Mouse (Mus musculus): Measurements from ENCODE around the gene C8g. TPM values are rescaled to one million over a fixed set of nuclear protein-coding genes. Genes with fewer than 3 reads are reported as not detected.
A peak's percentile ranks its signal among the peaks of the same experiment; 100 is the strongest.

Gene C8g
- total RNA-seq (2021), result 1 to 10 TPM; 1.4 to 1.5 TPM
- long read RNA-seq, experiment 1, partial matches to known transcripts, result 0 of 4 reads
- long read RNA-seq, experiment 1, other reads (novel, unspliced or antisense), result 0 of 4 reads
- long read RNA-seq, experiment 2, result 0 reads

DNA sequence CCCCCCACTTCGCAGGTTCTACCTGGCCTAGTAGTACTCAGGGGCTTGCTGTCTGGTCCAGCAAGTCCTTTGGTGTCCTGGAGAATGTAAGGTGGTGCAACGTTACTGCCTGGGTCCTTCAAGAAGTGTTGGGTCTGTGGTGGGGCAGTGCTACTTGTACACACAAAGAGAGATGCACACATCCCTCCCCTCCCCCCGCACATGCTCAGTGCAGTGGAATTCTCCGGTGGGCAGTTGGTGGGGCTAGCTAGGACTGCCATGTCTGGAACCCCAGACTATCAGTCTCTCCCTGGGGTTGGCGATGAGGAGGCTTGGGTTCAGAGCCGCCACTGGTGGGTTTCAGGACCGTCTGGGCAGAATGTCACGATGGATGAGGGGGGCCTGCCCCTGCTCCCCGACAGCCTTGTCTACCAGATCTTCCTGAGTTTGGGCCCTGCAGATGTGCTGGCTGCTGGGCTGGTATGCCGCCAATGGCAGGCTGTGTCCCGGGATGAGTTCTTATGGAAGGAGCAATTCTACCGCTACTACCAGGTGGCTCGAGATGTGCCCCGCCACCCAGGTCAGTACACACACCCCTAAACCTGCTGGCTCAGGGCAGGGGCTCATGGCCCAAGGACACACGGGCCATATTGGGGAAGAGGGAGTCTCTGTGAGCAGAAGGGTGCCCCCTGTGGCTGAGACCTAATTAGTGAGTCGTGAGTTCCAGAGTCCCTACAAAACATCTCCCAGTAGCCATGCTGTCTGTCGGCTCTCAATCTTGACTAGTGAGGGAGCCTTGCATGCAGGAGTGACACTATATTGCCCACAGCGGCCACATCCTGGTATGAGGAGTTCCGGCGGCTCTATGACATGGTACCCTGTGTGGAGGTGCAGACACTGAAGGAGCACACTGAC, at the start of gene C8g:
TSS of gene C8g (minus strand) at position 127 of the 894 bp plus-strand sequence.
- intact Hi-C loops (cut with DNase I), result no loop called here
- no peak for DNase-seq

DNA sequence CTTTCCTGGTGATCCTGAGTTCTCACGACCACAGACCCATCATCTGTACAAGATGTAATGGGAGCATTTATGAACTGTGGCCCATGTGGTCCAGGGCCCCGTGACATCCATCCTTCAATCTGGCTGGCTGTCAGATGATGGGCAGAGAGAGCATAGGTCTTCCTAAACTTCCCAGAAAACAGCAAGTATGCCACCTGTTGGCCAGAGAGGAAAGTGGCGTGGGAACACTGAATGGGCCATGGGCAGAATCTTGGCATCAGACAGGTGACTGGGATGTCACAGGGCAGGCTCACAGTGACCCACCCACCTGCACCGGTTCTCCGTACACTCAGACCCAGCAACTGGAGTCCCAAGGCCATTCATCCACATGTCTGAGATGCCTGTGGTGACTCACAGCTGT, 49.7 kb upstream of the C8g start:
- DNase-seq, result peak in 1 of 2 experiments; percentile 16
- intact Hi-C loops (cut with DNase I), result loop anchor here (1.0 to 2.0 kb wide), 2 partner anchors 41 to 128 kb away; partner anchors contain the start of gene Fut7

DNA sequence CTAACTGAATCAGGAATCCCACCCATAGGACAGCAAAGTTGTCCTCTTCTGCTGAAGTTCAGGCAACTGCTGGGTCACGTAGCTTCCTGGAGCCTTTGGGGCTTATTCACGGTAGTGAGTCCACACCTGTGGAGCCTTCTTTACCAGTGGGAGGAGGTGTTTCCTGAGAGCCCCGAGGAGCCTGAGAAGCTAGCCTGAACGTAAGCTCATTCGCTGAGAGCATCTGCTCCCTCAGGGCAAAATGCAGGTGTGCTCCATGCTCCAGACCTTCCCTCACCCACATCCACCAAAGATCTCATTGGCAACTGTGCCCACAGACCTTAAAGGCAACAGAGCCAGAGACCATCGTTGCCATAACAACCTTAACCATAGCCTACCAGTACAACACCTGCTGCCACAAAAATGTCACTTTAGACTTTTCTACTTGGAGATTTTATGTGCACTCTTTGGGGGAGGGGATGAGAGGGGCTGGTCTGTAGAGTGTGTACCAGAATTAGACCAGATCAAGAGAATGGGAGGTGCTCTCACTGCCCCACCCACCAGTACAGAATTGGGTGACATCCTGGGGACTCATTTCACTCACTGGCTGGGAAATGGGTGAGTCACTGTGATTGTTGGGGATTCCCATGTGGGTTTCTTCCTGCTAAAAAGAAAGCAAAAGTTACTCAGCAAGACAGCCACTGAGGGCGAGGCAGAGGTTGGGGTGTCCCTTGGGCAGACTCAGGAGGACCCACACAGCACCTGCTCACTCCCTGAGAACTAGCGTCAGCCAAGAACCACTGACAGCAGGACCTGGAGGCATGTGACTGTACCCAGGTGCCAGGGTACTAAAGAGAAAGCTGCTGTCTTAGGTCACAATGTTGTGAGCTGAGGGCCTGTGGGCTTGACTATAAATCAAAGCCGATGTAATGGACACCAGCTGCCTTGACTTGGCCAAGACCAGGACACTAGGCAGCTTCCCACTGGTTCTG, 47.8 kb upstream of the C8g start:
- peak in 1 of 2 experiments; percentile 10 for DNase-seq

DNA sequence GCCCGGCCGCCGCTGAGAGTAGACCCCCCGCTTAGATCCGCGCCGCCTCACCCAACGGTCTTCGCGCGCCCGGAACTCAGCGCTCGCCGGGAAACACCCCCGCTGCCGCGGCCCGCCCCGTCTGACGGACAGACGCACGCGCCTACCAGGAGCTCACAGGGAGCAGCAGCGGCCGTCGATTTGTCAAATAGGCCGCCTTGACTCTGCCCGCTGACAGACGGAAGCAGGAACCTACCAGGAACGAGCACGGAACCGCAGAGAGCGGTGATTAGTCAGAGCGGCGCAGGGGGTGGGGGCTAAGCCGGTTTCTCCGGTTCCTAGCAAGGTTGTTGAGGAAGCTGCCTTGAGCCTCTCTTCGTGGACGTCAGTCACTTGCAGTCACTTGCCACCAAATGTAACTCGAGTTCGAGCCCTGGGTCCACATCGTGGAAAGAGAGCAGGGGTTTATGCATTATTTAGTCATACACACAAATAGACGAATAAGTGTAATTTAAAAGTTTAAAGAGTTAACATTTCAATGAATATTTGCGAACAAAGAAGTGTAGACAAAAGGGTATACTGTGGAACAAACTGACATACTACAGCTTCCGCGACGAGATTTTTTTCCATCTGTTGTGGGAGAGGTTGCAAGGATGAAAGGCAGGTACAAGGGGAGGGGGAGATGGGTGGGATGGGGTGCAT, 45.4 kb upstream of the C8g start, which contains the start of gene Traf2:
TSS of gene Traf2 (minus strand) at position 130 of the 681 bp plus-strand sequence.
- intact Hi-C loops (cut with DNase I), result no loop called here
- peak; percentile 97 to 99 for DNase-seq

More for the DNA sequence above, 47.8 kb upstream of the C8g start:
- intact Hi-C loops (cut with DNase I), result no loop called here

DNA sequence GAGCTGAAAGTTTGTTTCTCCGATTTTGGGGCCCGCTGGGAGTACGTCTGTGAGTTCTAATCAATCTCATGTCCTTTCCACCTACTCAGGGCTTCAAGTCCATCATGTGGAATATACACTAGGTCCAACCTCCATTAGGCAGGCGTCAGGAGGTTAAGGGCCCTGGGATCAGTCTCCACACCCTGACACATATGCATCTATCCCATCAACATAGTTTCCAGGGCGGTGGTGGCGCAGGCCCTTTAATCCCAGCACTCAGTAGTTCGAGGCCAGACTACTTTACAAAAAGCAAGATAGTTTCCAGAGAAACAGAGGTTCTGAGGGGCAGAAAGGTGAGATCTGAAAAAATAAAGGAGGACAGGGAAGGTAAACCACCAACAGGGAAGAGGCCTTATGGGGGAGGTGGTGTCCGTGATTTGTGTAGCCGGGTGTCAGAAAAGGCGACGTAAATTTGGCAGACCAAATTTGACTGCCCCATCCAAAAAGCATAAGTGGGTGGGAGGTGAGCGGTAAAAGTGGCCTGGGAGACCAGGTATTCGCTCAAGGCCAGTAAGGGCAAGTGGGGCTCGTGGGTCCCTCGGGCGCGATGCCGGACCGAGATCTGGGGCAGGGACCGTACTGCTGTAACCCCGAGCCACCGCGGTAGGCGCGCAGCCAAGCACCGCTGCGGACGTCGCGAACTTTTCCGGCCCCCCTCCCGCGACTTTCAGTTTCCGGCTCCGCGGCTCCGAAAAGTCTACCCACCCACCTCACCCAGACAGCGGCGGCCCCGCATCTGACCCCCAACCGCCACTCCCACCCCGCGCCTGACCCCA, 44.7 kb upstream of the C8g start:
- intact Hi-C loops (cut with DNase I), result no loop called here
- DNase-seq, result peak in 1 of 2 experiments; percentile 65

DNA sequence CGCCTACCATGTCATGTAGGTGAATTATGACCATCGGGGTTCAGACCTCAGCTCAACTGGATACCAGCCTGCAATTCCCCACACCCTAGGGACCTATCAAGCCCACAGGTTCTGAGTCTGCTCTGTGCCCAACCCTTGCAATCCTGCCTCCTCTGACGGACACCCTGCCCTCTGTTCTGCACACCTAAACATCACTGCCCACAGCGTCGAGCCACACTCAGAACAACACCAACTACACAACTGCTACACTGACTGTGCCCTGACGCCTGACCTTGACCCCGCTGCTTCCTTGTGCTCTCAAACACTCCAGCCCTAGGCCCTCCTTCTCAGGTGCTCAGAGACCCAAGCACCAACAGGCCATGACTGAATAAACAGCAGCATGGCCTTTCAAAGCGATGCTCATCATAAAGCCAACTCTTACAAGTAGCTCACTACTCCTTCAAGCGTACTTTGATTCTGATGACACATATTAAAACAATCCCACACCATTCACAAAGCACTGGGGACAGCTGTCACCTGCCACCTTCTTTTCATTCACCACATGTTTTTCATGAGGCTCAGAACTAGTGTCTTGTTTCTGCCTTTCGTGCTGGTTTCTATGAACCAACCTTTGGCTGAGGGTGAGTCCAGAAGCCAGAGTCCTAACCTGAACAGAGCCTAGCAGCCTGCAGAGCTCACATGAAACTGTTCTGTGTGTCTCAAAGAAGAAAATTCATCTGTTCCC, 40.3 kb upstream of the C8g start:
- DNase-seq, result no peak
- intact Hi-C loops (cut with DNase I), result no loop called here

DNA sequence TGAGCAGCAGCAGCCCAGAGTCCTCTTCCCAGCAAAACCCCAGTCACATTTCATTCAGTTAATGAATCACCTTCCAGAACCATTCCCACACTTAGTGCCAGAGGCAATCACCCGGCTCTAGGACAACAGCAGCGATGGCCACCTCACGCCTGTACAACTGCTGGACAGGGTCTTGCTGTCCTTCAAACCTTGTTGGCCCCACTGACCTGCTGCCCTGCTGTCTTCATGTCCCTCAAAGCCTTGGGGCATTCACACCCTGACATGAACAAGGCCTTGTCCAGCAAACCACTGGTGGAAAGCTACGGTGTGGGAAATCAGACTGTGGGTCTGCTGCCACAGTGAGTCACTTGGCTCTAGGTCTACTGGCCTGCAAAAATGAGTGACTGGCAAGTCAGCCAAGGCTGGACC, 39.0 kb upstream of the C8g start:
- intact Hi-C loops (cut with DNase I), result no loop called here

DNA sequence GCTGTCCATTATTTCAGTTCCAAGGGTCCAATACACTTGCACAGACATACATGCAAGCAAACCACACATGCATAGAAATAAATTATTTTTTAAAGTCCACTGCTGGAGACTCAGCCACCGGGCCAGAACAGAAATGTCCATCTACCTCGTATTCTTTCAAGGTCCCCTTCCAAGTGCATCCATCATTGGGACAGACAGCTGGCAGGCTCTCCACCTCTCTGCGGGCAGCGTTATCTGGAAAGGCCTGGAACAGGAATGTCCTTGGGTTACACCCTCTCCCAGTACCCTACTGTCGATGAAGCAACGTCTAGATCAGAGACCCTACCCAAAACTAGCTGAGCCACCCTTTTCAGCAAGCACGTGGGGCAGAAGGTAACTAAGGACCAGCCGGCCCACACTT, 35.0 kb upstream of the C8g start:
- no peak for DNase-seq
- intact Hi-C loops (cut with DNase I), result no loop called here

More for the DNA sequence above, 39.0 kb upstream of the C8g start:
- no peak for DNase-seq

DNA sequence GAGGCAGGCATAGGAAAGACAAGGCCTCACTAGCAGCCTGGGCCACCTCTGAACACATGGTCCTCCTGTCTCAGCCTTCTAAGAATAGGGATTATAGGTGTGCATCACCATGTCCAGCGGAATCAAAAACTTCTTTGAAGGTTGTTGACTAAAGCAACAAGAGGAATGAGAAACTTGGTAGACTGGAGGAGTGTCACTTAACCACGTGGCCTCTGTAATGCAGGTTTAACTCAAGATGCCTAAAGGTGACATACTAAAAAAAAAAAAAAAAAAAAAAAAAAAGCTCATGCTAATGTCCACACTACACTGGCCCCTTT, 33.3 kb upstream of the C8g start:
- intact Hi-C loops (cut with DNase I), result no loop called here
- DNase-seq, result no peak

DNA sequence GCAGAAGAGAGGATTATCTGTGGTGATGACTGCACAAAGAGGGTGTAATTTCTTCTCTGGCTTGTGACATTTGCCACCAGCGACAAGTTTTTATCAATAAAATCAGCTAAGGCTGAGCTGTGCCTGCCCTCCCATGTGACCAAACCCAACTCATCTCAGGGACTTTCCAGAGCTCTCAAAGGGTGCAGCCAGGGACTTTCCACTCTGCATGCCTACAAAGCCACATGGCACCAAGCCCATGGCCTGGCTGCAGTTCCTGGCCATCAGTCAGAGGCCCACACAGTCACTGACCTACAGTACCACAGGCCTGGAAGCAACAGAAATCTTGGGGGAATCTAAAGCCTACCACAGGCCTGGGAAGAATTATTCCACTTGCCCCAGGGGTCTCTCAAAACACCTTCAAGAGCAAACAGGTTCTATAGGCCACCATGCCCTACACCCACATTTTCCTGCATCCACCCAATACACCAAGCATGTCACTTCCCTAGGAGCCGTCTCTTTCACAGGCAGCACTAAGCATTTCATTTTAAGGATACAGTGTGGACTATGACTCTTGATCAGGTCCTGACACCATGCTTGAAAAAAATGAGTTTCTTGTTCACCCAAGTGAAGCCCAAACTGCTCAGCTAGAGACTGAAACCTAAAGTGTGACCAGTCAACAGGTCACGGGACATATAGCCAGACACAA, 32.8 kb upstream of the C8g start:
- DNase-seq, result peak; percentile 83 to 84
- intact Hi-C loops (cut with DNase I), result no loop called here

DNA sequence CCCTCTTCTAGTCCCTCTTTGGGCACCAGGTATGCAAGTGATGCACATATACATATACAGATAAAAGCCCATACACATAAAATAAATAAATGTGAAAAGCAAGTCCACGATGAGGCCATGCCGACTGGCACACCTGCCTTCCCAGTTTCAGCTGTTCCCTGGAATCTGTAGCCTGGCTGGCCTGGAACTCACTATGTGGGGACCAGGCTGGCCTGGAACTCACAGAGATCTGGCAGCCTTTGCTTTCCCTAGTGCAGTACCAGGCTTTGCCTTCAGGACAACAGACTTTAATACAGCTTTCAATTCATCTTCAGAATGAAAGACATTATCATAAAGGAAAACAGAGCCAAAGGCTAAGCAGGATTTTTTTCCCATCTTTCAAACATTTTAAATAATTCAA, 32.2 kb upstream of the C8g start:
- no peak for DNase-seq
- intact Hi-C loops (cut with DNase I), result no loop called here

DNA sequence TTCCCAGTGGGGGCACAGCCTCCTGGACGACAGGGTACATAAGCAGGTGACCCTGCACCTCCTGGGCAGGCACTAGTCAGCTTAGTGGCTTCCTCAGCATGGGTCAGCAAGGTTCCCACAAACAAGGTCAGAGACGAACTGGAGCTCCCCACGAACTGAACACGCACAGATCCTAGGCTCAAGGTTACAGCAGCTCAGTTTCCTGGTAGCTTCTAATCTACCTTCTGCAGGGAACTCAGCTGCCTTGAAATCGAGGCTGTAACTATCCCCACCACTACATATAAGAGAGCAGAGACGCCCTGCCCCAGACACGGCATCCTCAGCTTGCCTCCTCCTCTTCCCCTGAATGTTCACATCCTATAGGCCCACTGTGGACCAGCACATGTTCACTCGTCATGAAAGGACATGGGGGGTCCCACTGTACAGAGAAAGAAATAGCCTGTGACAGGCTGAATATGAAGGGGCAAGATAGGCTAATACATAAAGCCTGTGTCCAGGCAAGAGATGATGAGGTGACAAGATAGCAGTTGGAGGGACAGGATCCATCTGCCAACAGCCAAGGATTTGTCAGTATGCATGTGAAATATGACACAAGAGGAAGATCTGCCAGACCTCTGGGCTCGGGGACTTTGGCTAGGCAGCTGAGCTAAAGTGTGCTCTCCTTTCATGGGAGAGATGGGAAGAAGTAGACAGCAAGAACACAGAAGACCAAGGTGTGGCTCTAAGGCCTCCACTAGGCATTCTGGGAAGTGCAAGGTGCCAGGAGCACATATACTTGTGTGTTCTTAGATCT, 25.2 kb upstream of the C8g start:
- DNase-seq, result no peak

DNA sequence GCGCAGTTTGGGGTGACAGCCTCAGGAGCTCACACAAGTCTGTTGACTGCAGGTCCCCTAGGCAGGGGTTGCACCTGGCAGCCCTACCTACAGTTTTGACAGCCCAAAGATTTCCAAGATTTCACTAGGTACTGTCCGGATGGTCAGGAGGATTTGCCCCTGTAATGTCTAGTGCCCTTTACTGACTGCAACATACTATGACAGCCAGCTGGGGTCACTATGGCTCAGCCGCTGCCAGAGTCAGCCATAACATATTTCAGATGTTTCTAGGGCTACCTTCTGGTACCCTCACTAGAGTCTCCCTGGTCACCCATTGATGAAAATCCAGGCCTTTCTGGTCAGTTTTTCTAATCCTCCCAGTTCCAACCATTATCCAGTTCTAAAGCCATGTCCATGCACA, 8.4 kb upstream of the C8g start:
- intact Hi-C loops (cut with DNase I), result loop anchor here (1.0 kb wide), 1 partner anchor 41 kb away; no protein-coding TSS in a partner anchor
- DNase-seq, result no peak

More for the DNA sequence above, 25.2 kb upstream of the C8g start:
- intact Hi-C loops (cut with DNase I), result no loop called here

DNA sequence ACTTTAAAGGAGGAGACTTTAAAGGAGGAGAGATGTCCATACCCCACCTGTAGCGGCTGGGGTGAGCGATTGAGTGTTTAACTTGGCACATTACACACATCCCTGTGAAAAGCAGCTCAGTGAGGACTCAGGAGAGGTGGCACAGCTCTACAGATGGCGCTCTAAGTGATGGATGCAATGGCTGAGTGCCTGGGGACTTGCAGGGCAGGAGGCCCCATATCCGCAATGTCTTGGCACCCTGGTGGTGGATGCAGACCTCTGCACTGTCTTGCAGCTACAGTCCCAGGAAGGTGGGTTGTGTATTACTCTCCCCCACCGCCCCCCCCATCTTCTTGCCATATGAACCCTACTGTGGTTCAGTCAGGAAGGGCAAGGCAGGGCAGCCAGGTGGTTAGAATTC, 5.4 kb upstream of the C8g start:
- intact Hi-C loops (cut with DNase I), result no loop called here
- DNase-seq, result no peak

DNA sequence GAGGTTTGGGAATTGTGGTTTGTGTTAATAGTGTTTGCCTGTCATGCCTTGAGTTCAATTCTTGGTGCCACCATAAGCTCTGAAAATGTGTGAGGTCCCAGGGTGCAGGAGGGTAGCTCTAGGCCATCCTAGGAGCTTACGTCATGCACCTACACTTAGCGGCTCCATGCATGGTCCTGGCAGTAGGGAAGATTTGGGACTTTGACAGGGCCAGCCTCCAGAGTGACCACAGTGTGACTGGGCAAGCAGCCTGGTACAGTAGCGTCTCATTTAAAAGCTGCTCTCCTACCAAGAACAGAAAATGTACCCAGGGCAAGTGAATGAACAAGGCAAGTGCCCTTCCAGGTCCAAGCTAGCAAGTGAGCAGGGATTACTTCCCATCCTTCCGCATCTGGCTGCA, 4.3 kb upstream of the C8g start:
- intact Hi-C loops (cut with DNase I), result no loop called here
- no peak for DNase-seq

DNA sequence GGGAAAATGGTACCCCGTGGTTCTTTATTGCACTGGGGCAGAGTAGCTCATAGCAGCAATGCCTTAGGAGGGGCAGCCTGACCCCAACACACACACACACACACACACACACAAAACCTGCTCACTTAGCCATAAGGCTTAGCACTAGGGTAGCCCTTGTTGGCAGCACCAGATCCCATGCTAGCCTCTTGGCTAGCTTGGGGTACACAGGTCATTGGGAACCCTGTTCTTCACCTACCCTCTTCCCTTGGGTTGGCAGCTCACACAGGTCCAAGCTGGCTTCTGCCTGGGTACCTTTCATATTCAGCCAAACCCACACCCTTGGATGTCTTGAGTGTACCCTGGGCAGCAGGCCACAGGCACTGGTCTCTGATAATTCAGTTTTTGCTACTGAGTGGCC, 3.5 kb upstream of the C8g start:
- no peak for DNase-seq
- intact Hi-C loops (cut with DNase I), result no loop called here

DNA sequence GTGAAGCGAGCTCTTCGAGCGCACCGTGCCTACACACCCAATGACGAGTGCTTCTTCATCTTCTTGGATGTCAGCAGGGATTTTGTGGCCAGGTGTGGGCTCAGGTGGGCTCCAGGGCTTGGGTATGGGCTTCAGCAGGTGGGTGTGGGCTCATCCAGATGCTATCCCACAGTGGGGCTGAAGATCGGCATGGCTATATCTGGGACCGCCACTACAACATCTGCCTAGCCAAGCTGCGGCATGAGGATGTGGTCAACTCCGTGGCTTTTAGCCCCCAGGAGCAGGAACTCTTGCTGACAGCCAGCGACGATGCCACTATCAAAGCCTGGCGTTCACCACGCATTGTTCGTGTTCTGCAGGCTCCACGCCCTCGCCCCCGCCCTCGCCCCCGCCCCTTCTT, 3.0 kb upstream of the C8g start:
- intact Hi-C loops (cut with DNase I), result no loop called here
- DNase-seq, result no peak

Data from gastrocnemius, postnatal 36 days (tissue).